Mouse (Mus musculus): ENCODE data around the gene Lbp.

Gene Lbp

GRCm38 (mm10) chr2:158313089-158313488, 6.8 kb downstream of the Lbp start:
- DNase-seq = no peak

- peak; percentile 24 to 35 for DNase-seq
These were observed 10.1 kb downstream of the Lbp start for GRCm38 (mm10) chr2:158316371-158316770.

- peak; percentile 78 to 80 for DNase-seq
These were observed 10.7 kb downstream of the Lbp start for GRCm38 (mm10) chr2:158317026-158317425.

GRCm38 (mm10) chr2:158321596-158321995, 15.3 kb downstream of the Lbp start:
- peak; percentile 61 to 63 for DNase-seq

GRCm38 (mm10) chr2:158322845-158323244, 16.6 kb downstream of the Lbp start:
- DNase-seq = no peak

- DNase-seq = peak; percentile 68 to 71
These were observed 18.4 kb downstream of the Lbp start for GRCm38 (mm10) chr2:158324531-158325190.

- no peak for DNase-seq
These were observed 19.3 kb downstream of the Lbp start for GRCm38 (mm10) chr2:158325609-158326008.

- no peak for DNase-seq
These were observed 28.1 kb downstream of the Lbp start for GRCm38 (mm10) chr2:158334356-158334755.

- no peak for DNase-seq
These were observed 31.4 kb downstream of the Lbp start for GRCm38 (mm10) chr2:158337698-158338097.

- peak; percentile 83 to 89 for DNase-seq
These were observed 33.8 kb downstream of the Lbp start for GRCm38 (mm10) chr2:158339948-158340564.

- no peak for DNase-seq
These were observed 35.0 kb downstream of the Lbp start for GRCm38 (mm10) chr2:158341324-158341723.

- DNase-seq = peak; percentile 42 to 56
These were observed 37.2 kb downstream of the Lbp start for GRCm38 (mm10) chr2:158343495-158343894.

- no peak for DNase-seq
These were observed 40.2 kb downstream of the Lbp start for GRCm38 (mm10) chr2:158346467-158346866.

GRCm38 (mm10) chr2:158347868-158348267, 41.6 kb downstream of the Lbp start:
- DNase-seq = peak; percentile 84 to 86

- DNase-seq = no peak
These were observed 46.7 kb downstream of the Lbp start for GRCm38 (mm10) chr2:158352801-158353520.

- no peak for DNase-seq
These were observed 48.2 kb downstream of the Lbp start for GRCm38 (mm10) chr2:158354348-158355114.

GRCm38 (mm10) chr2:158355238-158355637, 48.9 kb downstream of the Lbp start:
- DNase-seq = no peak

GRCm38 (mm10) chr2:158356121-158356520, 49.8 kb downstream of the Lbp start:
- no peak for DNase-seq

- DNase-seq = no peak
These were observed 53.7 kb downstream of the Lbp start for GRCm38 (mm10) chr2:158359757-158360620.

- DNase-seq = peak; percentile 94
These were observed 54.8 kb downstream of the Lbp start for GRCm38 (mm10) chr2:158360873-158361677.

- no peak for DNase-seq
These were observed 55.5 kb downstream of the Lbp start for GRCm38 (mm10) chr2:158361678-158362320.
